Mouse (Mus musculus): ENCODE measurements at regions not wholly inside any gene's neighbourhood (a gene's known extent, or its start where the extent isn't known, plus 50 kb on each side); places are given as distances from the start of the nearest gene placed in this dataset.
A peak's percentile ranks its signal among the peaks of the same experiment; 100 is the strongest.

- Histone ChIP-seq H3K36me3 (ENCODE audit: control insufficient read depth, insufficient read depth) (no peaks in the 10 kb centered on the region), H3K4me3 (ENCODE audit: low read depth, low read length) (peak overlapping the region; percentile 12; the same call in 1 of the 2 replicates), H3K9ac (ENCODE audit: low read depth, low read length) (no peak overlapping the region), H3K4me2 (replicated peaks; ENCODE audit: low read depth) (peak overlapping the region; percentile 42), H3K9me3 (ENCODE audit: control insufficient read depth) (no peaks in the 10 kb centered on the region), H3K4me1 (replicated peaks; ENCODE audit: control insufficient read depth, insufficient read depth, low read length) (no peaks in the 10 kb centered on the region; the same call in 1 of the 2 replicates), H3K27ac (ENCODE audit: low read depth, low read length) (peak overlapping the region; percentile 80), H3K27me3 (replicated peaks; ENCODE audit: control insufficient read depth, insufficient read depth, low read length) (no peaks in the 10 kb centered on the region)
- TF ChIP-seq CTCF (IDR thresholded peaks at IDR 0.05; ENCODE audit: low read depth), result no peak
- 32% methylated on average over 6 of the region's 6 CpGs for WGBS
- peak; percentile 62 for ATAC-seq
Observed at GRCm38 (mm10) chr1:42496433-42496832, 199.1 kb upstream of the Pou3f3 start.

DNA sequence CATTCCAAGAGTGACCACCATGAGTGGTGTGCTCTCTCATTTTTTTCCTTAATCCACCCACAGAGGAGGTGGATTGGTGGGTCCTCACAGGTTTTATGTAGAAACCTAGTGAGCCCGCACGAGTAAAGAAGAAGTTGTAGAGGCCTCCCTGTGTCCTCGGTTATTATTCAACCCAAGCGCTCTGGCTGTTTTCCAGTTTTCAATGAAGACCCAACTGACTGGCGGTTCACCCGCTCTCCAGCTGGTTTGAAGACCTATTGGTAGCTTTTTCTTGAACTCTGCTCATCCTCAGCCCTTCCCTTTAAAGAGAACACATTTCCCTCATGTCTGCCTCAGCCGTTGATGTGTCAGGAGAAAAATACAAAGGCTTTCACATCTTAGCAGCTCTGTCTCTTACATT lies 196.7 kb upstream of the Pou3f3 start:
- H3K27ac ChIP-seq (ENCODE audit: low read depth, low read length), result no peak overlapping the region
- WGBS, result 82% methylated on average over 7 of the region's 7 CpGs
- H3K9me3 ChIP-seq (ENCODE audit: control insufficient read depth), result no peaks in the 10 kb centered on the region
- no peaks in the 10 kb centered on the region for H3K27me3 ChIP-seq (replicated peaks; ENCODE audit: control insufficient read depth, insufficient read depth, low read length)
- H3K36me3 ChIP-seq (ENCODE audit: control insufficient read depth, insufficient read depth), result no peaks in the 10 kb centered on the region
- H3K4me1 ChIP-seq (replicated peaks; ENCODE audit: control insufficient read depth, insufficient read depth, low read length), result no peaks in the 10 kb centered on the region
- H3K9ac ChIP-seq (ENCODE audit: low read depth, low read length), result no peak overlapping the region
- ATAC-seq, result no peak
- H3K4me2 ChIP-seq (replicated peaks; ENCODE audit: low read depth), result no peak overlapping the region
- H3K4me3 ChIP-seq (ENCODE audit: low read depth, low read length), result no peak overlapping the region
- no peak for TF ChIP-seq CTCF (IDR thresholded peaks at IDR 0.05; ENCODE audit: low read depth)

DNA sequence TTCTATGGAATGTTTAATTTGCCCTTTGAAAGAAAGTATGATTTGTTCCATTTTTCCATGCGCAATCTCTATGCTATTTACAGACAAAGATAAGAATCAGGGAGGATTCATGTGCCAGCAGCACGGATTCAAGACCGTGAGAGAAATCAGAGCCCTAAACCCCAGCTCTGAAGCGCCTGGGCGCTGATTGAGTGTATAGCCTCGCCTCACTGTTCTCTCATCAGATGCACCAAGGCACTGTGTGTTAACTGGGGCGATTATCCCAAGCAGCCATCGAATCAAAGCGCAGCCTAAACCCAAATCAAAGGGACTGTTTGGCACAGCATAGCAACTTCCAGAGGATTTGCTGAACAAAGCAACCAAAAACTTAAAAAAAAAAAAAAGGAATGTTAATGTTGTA lies 191.1 kb upstream of the Pou3f3 start:
- Histone ChIP-seq H3K27me3 (replicated peaks; ENCODE audit: control insufficient read depth, insufficient read depth, low read length) (no peaks in the 10 kb centered on the region), H3K4me3 (ENCODE audit: low read depth, low read length) (no peak overlapping the region), H3K9me3 (ENCODE audit: control insufficient read depth) (no peaks in the 10 kb centered on the region), H3K36me3 (ENCODE audit: control insufficient read depth, insufficient read depth) (no peaks in the 10 kb centered on the region), H3K4me1 (replicated peaks; ENCODE audit: control insufficient read depth, insufficient read depth, low read length) (0 out of 2 replicates have a peak, but pooled peaks cover 4% of the 10 kb centered on the region), H3K9ac (ENCODE audit: low read depth, low read length) (no peak overlapping the region), H3K27ac (ENCODE audit: low read depth, low read length) (no peak overlapping the region), H3K4me2 (replicated peaks; ENCODE audit: low read depth) (no peak overlapping the region; the same call in 1 of the 2 replicates)
- TF ChIP-seq CTCF (IDR thresholded peaks at IDR 0.05; ENCODE audit: low read depth), result no peak
- WGBS, result 60% methylated on average over 9 of the region's 9 CpGs
- ATAC-seq, result no peak

- no peak overlapping the region for H3K9ac ChIP-seq (ENCODE audit: low read depth, low read length)
- H3K4me1 ChIP-seq (replicated peaks; ENCODE audit: control insufficient read depth, insufficient read depth, low read length), result 0 out of 2 replicates have a peak, but pooled peaks cover 4% of the 10 kb centered on the region
- H3K4me2 ChIP-seq (replicated peaks; ENCODE audit: low read depth), result peak overlapping the region; percentile 40
- no peak for TF ChIP-seq CTCF (IDR thresholded peaks at IDR 0.05; ENCODE audit: low read depth)
- peak; percentile 78 for ATAC-seq
- 29% methylated on average over 10 of the region's 10 CpGs for WGBS
- peak overlapping the region; percentile 52; the same call in 1 of the 2 replicates for H3K27ac ChIP-seq (ENCODE audit: low read depth, low read length)
- no peak overlapping the region for H3K4me3 ChIP-seq (ENCODE audit: low read depth, low read length)
- no peaks in the 10 kb centered on the region for H3K27me3 ChIP-seq (replicated peaks; ENCODE audit: control insufficient read depth, insufficient read depth, low read length)
- H3K9me3 ChIP-seq (ENCODE audit: control insufficient read depth), result no peaks in the 10 kb centered on the region
- H3K36me3 ChIP-seq (ENCODE audit: control insufficient read depth, insufficient read depth), result no peaks in the 10 kb centered on the region
Observed at GRCm38 (mm10) chr1:42505048-42505729, 190.4 kb upstream of the Pou3f3 start.

DNA sequence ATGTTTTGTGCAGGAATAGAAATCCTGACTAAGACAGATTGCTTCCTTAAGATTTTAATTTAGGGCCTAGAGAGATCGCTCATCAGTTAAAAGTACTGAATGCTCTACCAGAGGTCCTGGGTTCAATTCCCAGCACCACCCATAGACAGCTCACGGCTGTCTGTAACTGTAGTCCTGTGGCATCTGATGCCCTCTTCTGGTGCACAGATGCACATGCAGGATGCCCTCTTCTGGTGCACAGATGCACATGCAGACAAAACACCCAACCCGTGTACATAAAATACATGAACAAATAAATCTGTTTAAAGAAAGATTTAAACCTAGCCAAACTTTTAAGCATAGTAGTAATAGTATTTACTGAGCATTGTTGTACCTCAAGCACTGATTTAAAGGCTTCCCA lies 181.2 kb upstream of the Pou3f3 start:
- Histone ChIP-seq H3K4me2 (replicated peaks; ENCODE audit: low read depth) (no peak overlapping the region), H3K36me3 (ENCODE audit: control insufficient read depth, insufficient read depth) (no peaks in the 10 kb centered on the region), H3K9me3 (ENCODE audit: control insufficient read depth) (no peaks in the 10 kb centered on the region), H3K9ac (ENCODE audit: low read depth, low read length) (no peak overlapping the region), H3K27ac (ENCODE audit: low read depth, low read length) (no peak overlapping the region), H3K27me3 (replicated peaks; ENCODE audit: control insufficient read depth, insufficient read depth, low read length) (no peaks in the 10 kb centered on the region), H3K4me1 (replicated peaks; ENCODE audit: control insufficient read depth, insufficient read depth, low read length) (no peaks in the 10 kb centered on the region), H3K4me3 (ENCODE audit: low read depth, low read length) (no peak overlapping the region)
- no peak for ATAC-seq
- WGBS, result 93% methylated on average over 3 of the region's 3 CpGs
- TF ChIP-seq CTCF (IDR thresholded peaks at IDR 0.05; ENCODE audit: low read depth), result peak; percentile 51

- Histone ChIP-seq H3K27ac (ENCODE audit: low read depth, low read length) (no peak overlapping the region), H3K4me2 (replicated peaks; ENCODE audit: low read depth) (no peak overlapping the region), H3K9ac (ENCODE audit: low read depth, low read length) (no peak overlapping the region), H3K4me1 (replicated peaks; ENCODE audit: control insufficient read depth, insufficient read depth, low read length) (no peaks in the 10 kb centered on the region), H3K9me3 (ENCODE audit: control insufficient read depth) (no peaks in the 10 kb centered on the region), H3K4me3 (ENCODE audit: low read depth, low read length) (no peak overlapping the region), H3K36me3 (ENCODE audit: control insufficient read depth, insufficient read depth) (no peaks in the 10 kb centered on the region), H3K27me3 (replicated peaks; ENCODE audit: control insufficient read depth, insufficient read depth, low read length) (no peaks in the 10 kb centered on the region)
- WGBS, result 65% methylated on average over 4 of the region's 4 CpGs
- ATAC-seq, result no peak
- no peak for TF ChIP-seq CTCF (IDR thresholded peaks at IDR 0.05; ENCODE audit: low read depth)
Observed at GRCm38 (mm10) chr1:42524401-42524800, 171.2 kb upstream of the Pou3f3 start.

All from intestine, postnatal 0 days (tissue).